Mouse (Mus musculus) Patski (cell line): ENCODE measurements around the gene Arhgef17. TPM values are rescaled to one million over a fixed set of nuclear protein-coding genes. Genes with fewer than 3 reads are reported as not detected.

Experiments
- ATAC-seq: fragments of 100-300 bp; one replicate; pipeline ENCODE4 v1.8.0; 2021
- CTCF ChIA-PET: fragments of 350-600 bp; sonication (Branson Sonifier 250); formaldehyde crosslinking; loops from one replicate; lab custom pipeline; 2022; ENCODE audit warnings: inconsistent platforms; lab: Charles Lee
- POLR2A ChIA-PET: fragments of 350-600 bp; sonication (Branson Sonifier 250); formaldehyde crosslinking; loops from one replicate; lab custom pipeline; 2022; ENCODE audit warnings: antibody characterized with exemption, inconsistent platforms; lab: Charles Lee
- DNase-seq: peaks from one replicate; pipeline ENCODE4 v3.0.0-alpha.2; 2011; ENCODE audit warnings: low read depth, low spot score
- H3K27me3 ChIP-seq: fragments of 371-371 bp; one replicate; pipeline ENCODE4 v1.5.1; 2021
- CTCF ChIP-seq: fragments of 100-300 bp; IDR thresholded peaks from one replicate; pipeline ENCODE4 v1.5.1; 2021
- in situ Hi-C: fragments of 300-500 bp; cut with MboI; formaldehyde crosslinking; loops from 3 replicates; pipeline ENCODE4 v1.11.1; 2018; ENCODE audit warnings: low pct_unique_long_range_greater_than_20kb, mixed read lengths
- polyA plus RNA-seq: library from polyadenylated mRNA; unstranded; gene quantifications from one replicate; pipeline ENCODE4 v1.2.3, GENCODE M21; 2021

Gene Arhgef17
- polyA plus RNA-seq, 1 experiment from 2014 or later, result 78.8 TPM

GRCm38 (mm10) chr7:100833859-100834258, 98.0 kb downstream of the Arhgef17 start:
- DNase-seq (no peak), ATAC-seq (no peak)
- no peak for TF ChIP-seq CTCF
- H3K27me3 ChIP-seq, result no peaks in the 10 kb centered on the region
- ChIA-PET POLR2A (interaction anchor here (0.5 kb wide), 1 partner anchor 350 kb away, joined by 6 read pairs; no protein-coding TSS in a partner anchor), CTCF (no interaction called here)
- in situ Hi-C loops, result no loop called here

GRCm38 (mm10) chr7:100828549-100828948, 103.4 kb downstream of the Arhgef17 start:
- in situ Hi-C loops, result no loop called here
- ChIA-PET CTCF (interaction anchor here (1.3 kb wide), 1 partner anchor 9 kb away, joined by 6 read pairs; no protein-coding TSS in a partner anchor), POLR2A (no interaction called here)
- ATAC-seq, result no peak
- H3K27me3 ChIP-seq, result no peaks in the 10 kb centered on the region
- no peak for TF ChIP-seq CTCF
- DNase-seq, result no peak

- no peak for DNase-seq
- POLR2A ChIA-PET, result no interaction called here
Measured at GRCm38 (mm10) chr7:100824661-100825060, 107.2 kb downstream of the Arhgef17 start.

More at GRCm38 (mm10) chr7:100824661-100825060, 107.2 kb downstream of the Arhgef17 start:
- no peak for TF ChIP-seq CTCF
- ATAC-seq, result no peak
- CTCF ChIA-PET, result interaction anchor here (0.9 kb wide), 1 partner anchor 53 kb away, joined by 3 read pairs; no protein-coding TSS in a partner anchor
- no peaks in the 10 kb centered on the region for H3K27me3 ChIP-seq
- in situ Hi-C loops, result no loop called here

Other genes with a start within 250 kb of the Arhgef17 start
- gene Fam168a, start 225.5 kb downstream of the Arhgef17 start, polyA plus RNA-seq, result 40.2 TPM
- 5.1 TPM for gene Relt, start 68.7 kb downstream of the Arhgef17 start, polyA plus RNA-seq
- 0.22 TPM for gene P2ry6, start 42.5 kb upstream of the Arhgef17 start, polyA plus RNA-seq
- gene P2ry2, start 80.8 kb upstream of the Arhgef17 start, polyA plus RNA-seq, result 6.6 TPM
- 14.0 TPM for gene Fchsd2, start 160.8 kb upstream of the Arhgef17 start, polyA plus RNA-seq